Mouse (Mus musculus) embryonic facial prominence, embryonic 14.5 days (tissue): ENCODE measurements around the gene D330045A20Rik. TPM values are rescaled to one million over a fixed set of nuclear protein-coding genes. Genes with fewer than 3 reads are reported as not detected.

Experiments
- ATAC-seq: fragments of 200-750 bp; cut with Nextera tagmentation; 2 replicates; pipeline ENCODE4 v1.8.0; 2017; ENCODE audit warnings: low read depth, moderate number of reproducible peaks, moderate TSS enrichment
- DNase-seq: peaks from one replicate; pipeline ENCODE4 v3.0.0-alpha.2; 2015; ENCODE audit warnings: low spot score
- H3K27ac ChIP-seq: fragments of 300-500 bp; sonication (generic); replicated peaks from 2 replicates; pipeline ENCODE4 v1.5.1; 2014; ENCODE audit warnings: low read depth, mild to moderate bottlenecking, low read length, moderate library complexity
- H3K27me3 ChIP-seq: fragments of 300-500 bp; sonication (generic); replicated peaks from 2 replicates; pipeline ENCODE4 v1.6.1; 2014; ENCODE audit warnings: low read length; ENCODE audit not compliant: control insufficient read depth, insufficient read depth
- H3K36me3 ChIP-seq: fragments of 300-500 bp; sonication (generic); 2 replicates; pipeline ENCODE4 v1.6.1; 2014; ENCODE audit warnings: low read length, mixed read lengths; ENCODE audit not compliant: control insufficient read depth, insufficient read depth
- H3K4me1 ChIP-seq: fragments of 300-500 bp; sonication (generic); 2 replicates; pipeline ENCODE4 v1.6.1; 2014; ENCODE audit warnings: antibody characterized with exemption, low read length; ENCODE audit not compliant: control insufficient read depth, insufficient read depth
- H3K4me2 ChIP-seq: fragments of 300-500 bp; sonication (generic); 2 replicates; pipeline ENCODE4 v1.6.1; 2014; ENCODE audit warnings: low read depth, mild to moderate bottlenecking, low read length, moderate library complexity, mixed read lengths
- H3K4me3 ChIP-seq: fragments of 300-500 bp; sonication (generic); 2 replicates; pipeline ENCODE4 v1.5.1; 2014; ENCODE audit warnings: low read depth, mild to moderate bottlenecking, low read length
- H3K9ac ChIP-seq: fragments of 300-500 bp; sonication (generic); 2 replicates; pipeline ENCODE4 v1.6.1; 2014; ENCODE audit warnings: low read depth, mild to moderate bottlenecking, low read length, moderate library complexity, mixed read lengths
- H3K9me3 ChIP-seq: fragments of 300-500 bp; sonication (generic); 2 replicates; pipeline ENCODE4 v1.6.1; 2016; ENCODE audit warnings: low read length; ENCODE audit not compliant: control insufficient read depth
- WGBS: fragments of 180-500 bp; shearing (Covaris S2); extraction: QIAGEN DNeasy Blood & Tissue Kit; methylation state at CpG from one replicate; pipeline ENCODE4 v1.1.7; 2014; 5-methylcytosine and 5-hydroxymethylcytosine counted together
- polyA plus RNA-seq: library from polyadenylated mRNA; unstranded; fragments of >200 nt; fragmentation: Nextera tagmentation; extraction: Ambion mirVana; gene quantifications from 2 replicates; pipeline ENCODE4 v1.2.1, GENCODE M21; 2014

Gene D330045A20Rik
- polyA plus RNA-seq, 1 experiment from 2014 or later: 1.5 TPM

DNA sequence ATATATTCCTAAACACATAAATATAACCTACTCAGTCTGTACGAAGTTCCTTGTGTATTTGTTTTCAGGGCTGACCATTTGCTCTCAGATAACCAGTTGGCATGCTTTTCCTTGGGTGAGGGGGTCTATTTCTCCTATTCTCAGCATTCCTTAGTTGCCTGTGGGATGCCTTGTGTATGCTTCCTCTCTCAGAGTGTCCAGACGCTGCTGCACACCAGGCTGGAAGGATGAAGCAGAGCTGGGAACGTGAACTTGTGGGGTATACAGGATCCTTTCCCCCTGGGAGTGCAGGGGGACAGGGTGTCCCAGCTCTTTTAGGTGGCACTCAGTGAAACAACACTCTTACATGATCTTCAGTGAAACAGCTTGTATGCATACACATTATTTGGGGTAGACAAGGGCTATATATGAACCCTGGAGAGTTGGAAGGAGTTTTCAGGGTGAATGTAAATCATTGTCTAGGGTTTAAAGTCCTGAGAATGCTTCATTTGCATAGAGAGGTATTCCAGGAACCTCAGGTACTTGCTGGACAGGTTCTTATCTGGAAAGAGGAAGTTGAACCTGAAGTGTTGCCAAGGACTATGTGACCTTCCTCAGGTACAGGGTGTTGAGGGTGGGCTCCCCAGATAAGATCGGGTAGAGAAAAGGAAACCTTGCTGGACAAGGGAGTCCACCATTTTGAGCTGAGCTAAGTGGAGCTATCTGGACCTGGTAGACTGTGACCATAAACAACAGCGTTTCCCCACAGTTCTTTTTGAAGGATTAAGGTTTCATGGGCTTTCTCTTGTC is 44.3 kb downstream of the D330045A20Rik start:
- DNase-seq (no peak), ATAC-seq (no peak)
- Histone ChIP-seq H3K4me2 (no peak overlapping the region), H3K27me3 (no peaks in the 10 kb centered on the region), H3K36me3 (no peaks in the 10 kb centered on the region), H3K9me3 (no peaks in the 10 kb centered on the region), H3K4me1 (no peaks in the 10 kb centered on the region), H3K4me3 (no peak overlapping the region), H3K27ac (no peak overlapping the region), H3K9ac (no peak overlapping the region)
- WGBS: 67% methylated on average over 5 of the region's 5 CpGs

DNA sequence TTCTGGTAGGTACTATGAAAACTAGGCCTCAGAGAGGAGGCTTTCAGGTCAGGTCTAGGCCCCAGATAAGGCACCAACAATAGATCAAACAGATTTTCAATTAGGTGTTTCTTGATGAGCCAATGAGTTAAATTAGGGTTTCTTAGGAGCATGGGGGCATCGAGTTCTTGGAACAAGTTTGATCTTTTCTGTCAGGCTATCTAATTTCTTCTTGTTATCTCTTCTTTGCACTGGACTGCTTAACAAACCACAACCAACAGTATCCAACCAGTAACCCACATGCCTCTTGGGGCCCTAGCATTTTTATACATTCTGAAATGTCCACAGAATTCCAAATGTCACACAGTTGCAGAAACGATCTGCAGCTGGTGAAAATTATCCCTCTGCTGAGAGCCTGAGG is 45.6 kb downstream of the D330045A20Rik start:
- no peak overlapping the region for H3K9ac ChIP-seq
- 67% methylated on average over 2 of the region's 2 CpGs for WGBS
- ATAC-seq: no peak
- H3K36me3 ChIP-seq: no peaks in the 10 kb centered on the region
- no peaks in the 10 kb centered on the region for H3K9me3 ChIP-seq
- no peaks in the 10 kb centered on the region for H3K4me1 ChIP-seq
- no peak overlapping the region for H3K4me3 ChIP-seq
- no peak overlapping the region for H3K4me2 ChIP-seq
- 0 out of 2 replicates have a peak, but pooled peaks cover 4% of the 10 kb centered on the region for H3K27me3 ChIP-seq
- no peak overlapping the region for H3K27ac ChIP-seq
- DNase-seq: no peak

DNA sequence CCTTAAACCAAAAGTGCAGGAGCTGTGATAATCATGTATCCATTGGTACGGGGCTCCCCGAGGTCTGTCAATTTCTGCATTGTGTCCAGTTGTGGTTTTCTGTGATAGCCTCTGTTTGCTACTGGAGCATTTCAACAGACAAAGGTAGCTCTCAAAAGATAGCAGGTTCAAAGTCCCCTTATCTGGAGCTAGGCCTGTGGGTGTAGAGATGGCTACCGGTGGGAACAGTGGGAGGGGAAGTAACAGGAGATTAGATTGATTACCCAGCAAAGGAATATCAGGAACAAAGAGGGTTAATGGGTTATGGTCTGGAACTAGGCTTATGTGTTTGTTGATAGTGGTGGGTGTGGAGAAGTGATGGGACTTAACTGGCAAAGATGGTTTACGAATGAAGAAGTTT is 46.8 kb downstream of the D330045A20Rik start:
- H3K4me2 ChIP-seq: no peak overlapping the region
- H3K27ac ChIP-seq: no peak overlapping the region
- 0 out of 2 replicates have a peak, but pooled peaks cover 4% of the 10 kb centered on the region for H3K27me3 ChIP-seq
- H3K4me3 ChIP-seq: no peak overlapping the region
- 91% methylated on average over 4 of the region's 4 CpGs for WGBS
- no peaks in the 10 kb centered on the region for H3K4me1 ChIP-seq
- H3K9me3 ChIP-seq: no peaks in the 10 kb centered on the region
- ATAC-seq (no peak), DNase-seq (no peak)
- H3K9ac ChIP-seq: no peak overlapping the region
- H3K36me3 ChIP-seq: no peaks in the 10 kb centered on the region

DNA sequence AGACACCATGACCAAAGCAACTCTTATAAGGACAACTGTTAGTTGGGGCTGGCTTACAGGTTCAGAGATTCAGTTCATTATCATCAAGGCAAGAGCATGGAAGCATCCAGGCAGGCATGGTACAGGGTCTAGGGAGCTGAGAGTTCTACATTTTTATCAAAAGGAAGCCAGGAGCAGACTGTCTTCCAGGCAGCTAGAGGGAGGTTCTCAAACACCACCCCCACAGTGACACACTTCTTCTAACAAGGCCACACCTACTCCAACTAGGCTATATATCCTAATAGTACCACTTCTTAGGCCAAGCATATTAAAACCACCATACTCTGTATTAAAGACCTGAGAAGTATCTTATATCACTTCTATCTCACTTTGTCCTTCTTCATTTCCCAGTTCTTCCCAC is 49.5 kb downstream of the D330045A20Rik start:
- Histone ChIP-seq H3K27ac (no peak overlapping the region), H3K9ac (no peak overlapping the region), H3K4me2 (no peak overlapping the region), H3K4me1 (no peaks in the 10 kb centered on the region), H3K27me3 (0 out of 2 replicates have a peak, but pooled peaks cover 4% of the 10 kb centered on the region), H3K9me3 (no peaks in the 10 kb centered on the region), H3K36me3 (no peaks in the 10 kb centered on the region), H3K4me3 (no peak overlapping the region)
- ATAC-seq: no peak
- DNase-seq: no peak

DNA sequence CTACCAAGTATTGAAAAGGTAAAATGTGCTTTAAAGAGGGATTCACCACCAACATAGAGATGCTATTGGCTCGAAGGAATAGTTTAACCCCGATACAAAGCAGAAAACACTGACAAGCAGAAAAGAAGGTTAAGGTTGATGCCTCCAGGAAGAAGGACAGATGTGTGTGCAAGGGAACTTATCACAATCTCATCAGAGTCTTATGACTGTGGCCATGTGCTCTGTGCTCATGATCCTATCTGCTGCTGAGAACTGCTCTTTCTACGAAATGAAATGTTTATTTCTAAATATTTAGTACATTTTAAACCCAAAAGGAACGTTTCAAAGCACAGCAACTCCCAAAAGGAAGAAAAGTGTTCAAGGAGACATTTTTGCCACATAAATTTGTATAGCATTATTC is 52.1 kb downstream of the D330045A20Rik start:
- no peak overlapping the region for H3K27ac ChIP-seq
- ATAC-seq (no peak), DNase-seq (no peak)
- no peaks in the 10 kb centered on the region for H3K36me3 ChIP-seq
- H3K9ac ChIP-seq: no peak overlapping the region
- H3K4me1 ChIP-seq: no peaks in the 10 kb centered on the region
- WGBS: 66% methylated on average over 4 of the region's 4 CpGs
- no peaks in the 10 kb centered on the region for H3K9me3 ChIP-seq
- H3K4me3 ChIP-seq: no peak overlapping the region
- H3K27me3 ChIP-seq: 0 out of 2 replicates have a peak, but pooled peaks cover 4% of the 10 kb centered on the region
- no peak overlapping the region for H3K4me2 ChIP-seq

DNA sequence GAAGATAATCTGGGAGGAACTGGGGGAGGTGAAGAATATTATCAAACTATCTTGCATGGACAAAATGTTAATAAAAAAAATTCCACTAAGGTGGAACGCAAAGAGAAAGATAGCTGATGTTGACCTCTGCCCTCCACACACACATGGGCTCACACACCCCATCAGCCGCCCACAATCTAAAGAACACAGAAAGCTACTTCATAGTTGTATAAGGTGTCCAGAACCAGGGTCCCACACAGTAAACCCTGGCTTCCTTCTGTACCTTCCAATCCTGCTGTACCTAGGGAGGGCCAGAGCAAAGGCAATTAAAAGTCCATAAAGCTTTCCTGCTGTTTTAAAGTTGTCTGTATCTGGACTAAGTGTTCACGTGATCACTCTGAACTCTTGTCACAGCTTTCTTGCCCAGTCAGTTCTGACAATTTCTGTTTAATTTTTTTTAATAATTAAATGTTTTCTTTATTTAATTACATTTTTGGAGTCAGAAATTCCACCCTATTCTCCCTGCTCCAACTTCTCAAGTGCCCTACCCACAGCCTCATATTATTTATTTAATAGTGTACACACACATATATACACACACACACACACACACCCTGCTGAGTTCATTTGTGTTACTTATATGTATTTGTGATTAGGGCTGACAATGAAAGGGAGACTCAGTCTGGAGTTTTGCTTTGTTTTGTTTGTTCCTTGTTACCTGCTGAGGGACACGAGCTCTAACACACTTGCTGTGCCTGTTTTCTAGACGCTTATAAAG is 57.7 kb downstream of the D330045A20Rik start:
- no peak overlapping the region for H3K4me2 ChIP-seq
- no peaks in the 10 kb centered on the region for H3K36me3 ChIP-seq
- WGBS: 78% methylated on average over 5 of the region's 5 CpGs
- ATAC-seq: no peak
- H3K4me1 ChIP-seq: no peaks in the 10 kb centered on the region
- no peak overlapping the region for H3K9ac ChIP-seq
- no peaks in the 10 kb centered on the region for H3K9me3 ChIP-seq
- H3K27ac ChIP-seq: no peak overlapping the region
- no peaks in the 10 kb centered on the region for H3K27me3 ChIP-seq
- no peak for DNase-seq
- H3K4me3 ChIP-seq: no peak overlapping the region

DNA sequence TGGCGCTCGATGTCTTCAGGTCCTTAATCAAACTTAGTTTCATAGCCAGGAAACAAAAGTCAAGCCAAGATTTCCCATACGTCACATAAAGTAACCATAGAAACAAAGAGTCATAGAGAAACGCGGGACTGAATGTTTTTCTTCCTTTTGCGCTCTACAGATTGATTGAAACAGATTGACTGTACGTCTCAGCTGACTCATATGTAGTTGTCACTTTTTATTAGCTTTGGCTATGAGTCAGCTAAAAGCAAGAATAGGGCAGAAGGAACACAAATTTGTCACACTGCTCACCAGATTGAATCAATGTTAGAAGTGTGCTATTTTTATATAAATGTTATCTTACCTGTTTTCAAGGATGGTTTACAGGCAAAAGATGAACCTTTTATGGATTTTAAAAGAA is 63.6 kb downstream of the D330045A20Rik start:
- Histone ChIP-seq H3K9ac (no peak overlapping the region), H3K27me3 (no peaks in the 10 kb centered on the region), H3K9me3 (no peaks in the 10 kb centered on the region), H3K27ac (no peak overlapping the region), H3K4me2 (no peak overlapping the region), H3K4me1 (no peaks in the 10 kb centered on the region), H3K4me3 (no peak overlapping the region), H3K36me3 (no peaks in the 10 kb centered on the region)
- 70% methylated on average over 7 of the region's 7 CpGs for WGBS
- no peak for ATAC-seq
- DNase-seq: no peak

DNA sequence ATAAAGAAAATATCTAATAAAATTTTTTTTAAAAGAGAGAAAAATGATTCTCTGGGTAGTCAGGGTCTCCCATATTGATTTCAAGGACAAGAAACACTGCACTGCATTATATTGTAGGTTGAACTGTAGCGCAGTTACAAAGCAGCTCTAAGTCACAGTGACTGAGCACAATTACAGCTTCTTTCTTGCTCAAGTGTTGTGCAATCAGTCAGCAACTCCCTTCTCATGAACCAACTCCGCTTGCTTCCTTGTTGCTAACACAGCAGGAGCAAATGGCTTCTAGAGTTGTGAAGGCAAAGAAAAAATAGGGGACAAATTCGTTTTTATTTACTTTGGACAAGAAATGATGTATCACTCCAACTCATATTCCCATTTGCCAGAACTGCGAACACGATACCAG is 70.3 kb downstream of the D330045A20Rik start:
- WGBS: 77% methylated on average over 5 of the region's 5 CpGs
- H3K27ac ChIP-seq: no peak overlapping the region
- H3K27me3 ChIP-seq: no peaks in the 10 kb centered on the region
- no peak overlapping the region for H3K4me3 ChIP-seq
- no peaks in the 10 kb centered on the region for H3K9me3 ChIP-seq
- H3K36me3 ChIP-seq: no peaks in the 10 kb centered on the region
- ATAC-seq (no peak), DNase-seq (no peak)
- H3K4me2 ChIP-seq: no peak overlapping the region
- H3K9ac ChIP-seq: no peak overlapping the region
- no peaks in the 10 kb centered on the region for H3K4me1 ChIP-seq
